Mouse (Mus musculus) brain, embryonic 14.5 days (tissue): ENCODE results near the gene Irx2.

Experiments used
- CTCF ChIP-seq: fragments of 200-500 bp; IDR thresholded peaks from 2 replicates; pipeline ENCODE4 v1.5.1; 2012; ENCODE audit warnings: inconsistent platforms, mild to moderate bottlenecking, moderate library complexity, borderline replicate concordance; ENCODE audit not compliant: insufficient read depth, insufficient read length; ENCODE audit errors: extremely low read depth
- POLR2A ChIP-seq: fragments of 200-500 bp; IDR thresholded peaks from 2 replicates; pipeline ENCODE4 v1.6.1; 2012; ENCODE audit warnings: mild to moderate bottlenecking, inconsistent platforms, borderline replicate concordance; ENCODE audit not compliant: poor library complexity, insufficient read depth, insufficient read length, severe bottlenecking; ENCODE audit errors: extremely low read depth

- TF ChIP-seq CTCF (no peak), POLR2A (no peak)
Observed at GRCm38 (mm10) chr13:72581276-72581675, 47.3 kb upstream of the Irx2 start.
